Mouse (Mus musculus) bone marrow, adult 2 months (tissue): Measurements from ENCODE around the gene Lrrn4cl.

Experiments used
- CTCF ChIP-seq: fragments of 200-500 bp; IDR thresholded peaks from 2 replicates; pipeline ENCODE4 v1.5.1; 2011; ENCODE audit warnings: low read length, control low read depth; ENCODE audit not compliant: control insufficient read depth, insufficient read depth
- POLR2A ChIP-seq: fragments of 200-500 bp; IDR thresholded peaks from 2 replicates; pipeline ENCODE4 v1.6.1; 2011; ENCODE audit warnings: low read depth, mild to moderate bottlenecking, control low read depth, low read length, borderline replicate concordance; ENCODE audit not compliant: control insufficient read depth

DNA sequence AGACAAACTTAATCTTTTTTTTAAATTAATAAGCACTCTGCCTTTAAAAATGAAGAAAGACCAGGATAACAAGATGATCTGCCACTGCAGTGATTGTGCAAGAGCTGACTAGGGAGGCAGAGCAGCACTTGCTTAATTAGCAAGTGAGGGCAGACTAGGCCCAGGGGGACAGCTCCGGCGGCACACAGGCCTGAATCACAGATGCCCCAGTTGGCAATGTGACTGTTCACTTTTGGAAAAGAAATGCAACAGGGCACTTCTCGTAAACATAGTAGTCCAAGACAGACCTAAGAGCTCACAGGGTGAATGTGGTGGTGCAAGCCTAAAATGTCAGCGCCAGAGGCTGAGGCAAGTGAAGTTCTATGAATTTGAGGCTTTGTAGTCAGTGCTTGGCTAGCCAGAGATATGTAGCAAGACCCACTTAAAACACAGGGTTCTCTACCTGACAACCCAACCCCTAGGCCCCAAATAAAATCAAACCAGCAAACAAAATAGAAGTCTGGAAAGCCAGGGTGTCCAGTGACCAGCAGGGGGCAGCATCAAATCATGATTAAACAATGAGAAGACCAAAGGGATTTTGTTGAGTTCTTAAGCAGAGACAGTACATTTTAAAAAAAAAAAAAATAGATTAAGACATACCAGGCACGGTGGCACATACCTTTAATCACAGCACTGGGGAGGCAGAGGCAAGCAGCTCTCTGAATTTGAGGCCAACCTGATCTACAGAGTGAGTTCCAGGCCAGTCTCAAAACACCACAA, 6.0 kb upstream of the Lrrn4cl start:
- TF ChIP-seq POLR2A: no peak
- peak; percentile 39 for TF ChIP-seq CTCF
